ENCODE assay signal across 8 mouse cellular contexts in the genomic region with DNA sequence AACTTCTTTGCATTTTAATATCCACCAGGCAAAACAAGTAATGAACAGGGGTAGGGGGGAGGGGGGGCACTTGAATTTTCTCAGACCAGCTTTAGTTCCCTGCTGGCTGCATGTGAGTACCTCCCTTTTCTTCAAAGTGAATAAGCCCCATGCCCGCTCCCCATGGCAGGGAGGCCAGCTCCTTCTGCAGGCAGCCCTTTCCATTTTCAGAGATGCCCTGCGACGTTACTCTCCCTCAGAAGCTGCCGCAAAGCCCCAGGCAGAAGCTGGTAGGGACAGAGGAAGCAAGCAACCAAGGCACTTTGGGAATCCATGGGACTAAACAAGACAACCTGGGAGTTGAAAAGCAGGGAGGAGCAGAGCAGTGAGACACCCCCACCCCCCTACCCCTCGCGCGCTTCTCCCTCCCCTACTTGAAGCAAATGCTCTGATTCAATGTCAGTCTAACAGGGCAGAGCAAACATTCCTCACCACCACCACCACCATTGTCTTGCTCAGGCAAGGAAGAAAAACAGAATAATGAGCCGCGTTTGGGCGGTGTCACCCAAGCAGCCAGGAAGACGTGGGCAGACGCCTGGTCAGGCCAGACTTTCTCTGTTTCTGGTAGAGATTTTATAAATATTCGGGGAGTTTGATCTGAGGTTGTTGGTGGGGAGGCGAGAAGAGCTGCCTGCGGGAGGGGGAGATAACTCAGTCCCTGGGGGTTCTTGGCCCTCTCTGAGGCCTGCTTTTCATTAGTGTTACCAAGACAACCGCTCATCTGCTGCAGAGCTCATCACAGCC.
DNase-seq lines count a peak whose midpoint lies in the region; ATAC-seq and TF ChIP-seq lines count a peak whose summit lies in the region.

No protein-coding gene starts in this region.

- peak; percentile 38 for ATAC-seq in lung, postnatal 0 days
- ATAC-seq in embryonic facial prominence, embryonic 13.5 days (ENCODE audit: insufficient number of reproducible peaks, insufficient read depth, low FRiP score, low TSS enrichment, low read depth): peak; percentile 67
- ATAC-seq in hindbrain, embryonic 11.5 days (ENCODE audit: low FRiP score): peak; percentile 88

- no peaks in the 10 kb centered on the region for H3K9me3 ChIP-seq in lung, postnatal 0 days (ENCODE audit: low read length)
- H3K9me3 ChIP-seq in embryonic facial prominence, embryonic 13.5 days: no peaks in the 10 kb centered on the region
- no peaks in the 10 kb centered on the region for H3K9me3 ChIP-seq in hindbrain, embryonic 11.5 days (ENCODE audit: control insufficient read depth, low read length)

- 17% methylated on average over 16 of the region's 16 CpGs for WGBS in lung, postnatal 0 days
- 5% methylated on average over 16 of the region's 16 CpGs for WGBS in embryonic facial prominence, embryonic 13.5 days
- 2% methylated on average over 16 of the region's 16 CpGs for WGBS in hindbrain, embryonic 11.5 days

- H3K36me3 ChIP-seq in lung, postnatal 0 days (ENCODE audit: insufficient read depth, low read length): no peaks in the 10 kb centered on the region
- H3K36me3 ChIP-seq in embryonic facial prominence, embryonic 13.5 days: no peaks in the 10 kb centered on the region
- H3K36me3 ChIP-seq in hindbrain, embryonic 11.5 days (ENCODE audit: control insufficient read depth, insufficient read depth, low read length): no peaks in the 10 kb centered on the region

- no peak for TF ChIP-seq EP300 in lung, postnatal 0 days (IDR thresholded peaks at IDR 0.05)

- peaks cover 22% of the 10 kb centered on the region; the same call in 1 of the 2 replicates for H3K4me1 ChIP-seq in lung, postnatal 0 days (ENCODE audit: insufficient read depth, low read depth, low read length)
- peaks cover 81% of the 10 kb centered on the region for H3K4me1 ChIP-seq in embryonic facial prominence, embryonic 13.5 days
- peaks cover 20% of the 10 kb centered on the region for H3K4me1 ChIP-seq in hindbrain, embryonic 11.5 days (replicated peaks; ENCODE audit: control insufficient read depth, insufficient read depth, low read length)

- H3K4me2 ChIP-seq in lung, postnatal 0 days (replicated peaks; ENCODE audit: low read depth, low read length): no peak overlapping the region
- peak overlapping the region; percentile 47 for H3K4me2 ChIP-seq in embryonic facial prominence, embryonic 13.5 days
- H3K4me2 ChIP-seq in hindbrain, embryonic 11.5 days (replicated peaks; ENCODE audit: low read depth, low read length): peak overlapping the region; percentile 32

- H3K27me3 ChIP-seq in lung, postnatal 0 days (replicated peaks; ENCODE audit: insufficient read depth, low read length): no peaks in the 10 kb centered on the region
- no peaks in the 10 kb centered on the region for H3K27me3 ChIP-seq in embryonic facial prominence, embryonic 13.5 days
- H3K27me3 ChIP-seq in hindbrain, embryonic 11.5 days (ENCODE audit: control insufficient read depth, insufficient read depth, low read length): no peaks in the 10 kb centered on the region

- no peak for TF ChIP-seq CTCF in lung, postnatal 0 days (IDR thresholded peaks at IDR 0.05)

- intact Hi-C loops in left cerebral cortex, postnatal 36 days (cut with DNase I): loop anchor here (5.0 kb wide), 2 partner anchors 42 to 187 kb away; a partner anchor contains a TSS

- no peak overlapping the region for H3K4me3 ChIP-seq in lung, postnatal 0 days (ENCODE audit: low read depth, low read length)
- H3K4me3 ChIP-seq in embryonic facial prominence, embryonic 13.5 days: peak overlapping the region; percentile 10; the same call in 1 of the 2 replicates
- no peak overlapping the region; the same call in 1 of the 2 replicates for H3K4me3 ChIP-seq in hindbrain, embryonic 11.5 days (ENCODE audit: low read depth, low read length)

- no peak overlapping the region for H3K9ac ChIP-seq in lung, postnatal 0 days (replicated peaks; ENCODE audit: low read depth)
- H3K9ac ChIP-seq in embryonic facial prominence, embryonic 13.5 days: peak overlapping the region; percentile 49
- H3K9ac ChIP-seq in hindbrain, embryonic 11.5 days (ENCODE audit: low read depth, low read length): peak overlapping the region; percentile 44

- DNase-seq in lung, postnatal 0 days (ENCODE audit: low spot score): peak; percentile 44
- DNase-seq in lung, adult 18-20 months: no peak
- DNase-seq in hindbrain, embryonic 11.5 days (ENCODE audit: low spot score): peak; percentile 75
- peak; percentile 54 to 57 for DNase-seq in left cerebral cortex, postnatal 36 days (ENCODE audit: low spot score in 2 of 2)
- peak; percentile 77 to 80 for DNase-seq in right cerebral cortex, adult 2 months (ENCODE audit: low spot score in 2 of 2)
- no peak for DNase-seq in kidney, postnatal 14 days
- no peak for DNase-seq in cerebellum, postnatal 25 days

- H3K27ac ChIP-seq in lung, postnatal 0 days (ENCODE audit: low read length): peak overlapping the region; percentile 72
- H3K27ac ChIP-seq in embryonic facial prominence, embryonic 13.5 days: peak overlapping the region; percentile 97
- H3K27ac ChIP-seq in hindbrain, embryonic 11.5 days (ENCODE audit: low read depth, low read length): peak overlapping the region; percentile 96

Comparison
In these comparisons a context has a peak if more than half of its experiments do, and no peak if none do; other contexts are left out.
1. DNase-seq: peak in lung, postnatal 0 days (single experiment), hindbrain, embryonic 11.5 days (single experiment), left cerebral cortex, postnatal 36 days (2 of 2) and right cerebral cortex, adult 2 months (2 of 2); none in lung, adult 18-20 months (0 of 2), kidney, postnatal 14 days (single experiment) and cerebellum, postnatal 25 days (0 of 2).
2. ATAC-seq: peak in every context shown above with its lines; median percentile 88 in hindbrain, embryonic 11.5 days; 67 in embryonic facial prominence, embryonic 13.5 days; 38 in lung, postnatal 0 days.
3. Peak in every context shown above with its lines, with median percentiles within 50 percentile points of each other: H3K27ac ChIP-seq.